Mouse (Mus musculus): ENCODE data around the gene Kntc1.

The Kntc1 gene

GRCm38 (mm10) chr5:123865365-123865764 lies 115.8 kb downstream of the Kntc1 start, which contains the start of gene Hcar2:
Gene Hcar2 (minus strand): TSS chr5:123865499.
- no peak for DNase-seq (ENCODE audit: low read depth, low spot score)

DNA sequence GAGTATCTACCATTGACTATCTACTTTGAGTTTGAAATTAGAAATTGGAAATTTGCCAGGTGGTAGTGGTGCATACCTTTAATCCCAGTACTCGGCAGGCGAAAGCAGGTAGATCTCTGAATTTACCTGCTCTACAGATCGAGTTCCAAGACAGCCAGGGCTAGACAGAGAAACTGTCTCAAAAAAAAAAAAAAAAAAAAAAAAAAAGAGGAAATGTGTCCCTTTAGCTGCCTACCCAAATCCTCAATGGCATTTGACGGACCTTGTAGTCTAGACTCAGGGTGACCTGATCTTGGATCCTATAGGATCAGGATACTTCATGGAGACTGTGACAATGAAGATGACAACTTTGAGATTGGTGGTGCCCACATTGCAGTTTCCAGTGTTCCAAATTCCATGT lies 116.9 kb downstream of the Kntc1 start:
- no peak for DNase-seq (ENCODE audit: low read depth, low spot score)

DNA sequence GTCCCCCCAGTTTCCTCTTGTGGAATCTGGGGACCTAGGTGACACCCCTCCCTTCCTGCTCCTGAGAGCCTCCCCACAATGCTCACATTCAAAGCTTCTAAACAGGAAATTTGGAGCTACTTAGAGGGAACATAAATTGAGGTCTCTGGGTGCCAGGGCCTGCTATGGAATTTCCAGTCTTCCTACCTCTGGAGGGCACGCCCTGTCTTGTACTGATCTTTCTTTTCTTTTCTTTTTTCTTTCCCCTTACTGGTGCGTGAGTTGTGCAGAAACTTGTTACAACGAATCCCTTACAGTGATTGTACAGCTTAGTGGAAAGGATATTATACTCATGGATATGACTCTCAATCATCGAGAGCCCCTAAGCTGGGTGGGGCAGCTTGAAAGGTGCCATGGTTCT lies 120.1 kb downstream of the Kntc1 start:
- no peak for DNase-seq (ENCODE audit: low read depth, low spot score)

Measured in A20 (cell line).